Mouse (Mus musculus) T-cell, adult 2 months (primary cell): Measurements from ENCODE around the gene Adam3.

Source experiments
- DNase-seq: peaks from one replicate; pipeline ENCODE4 v3.0.0; 2022; ENCODE audit warnings: low spot score

Gene Adam3

GRCm38 (mm10) chr8:24725630-24726029 lies at the start of gene Adam3:
Adam3 (minus strand) TSS chr8:24725852.
- DNase-seq, result no peak

- DNase-seq, result no peak
Measured at GRCm38 (mm10) chr8:24724886-24725626, 596 bp downstream of the Adam3 start.
